Mouse (Mus musculus): ENCODE measurements at regions not wholly inside any gene's neighbourhood (a gene's known extent, or its start where the extent isn't known, plus 50 kb on each side); places are given as distances from the start of the nearest gene placed in this dataset.

GRCm38 (mm10) chr9:93947053-93947452 is 590.8 kb downstream of the 1190002N15Rik start:
- DNase-seq, result no peak

DNA sequence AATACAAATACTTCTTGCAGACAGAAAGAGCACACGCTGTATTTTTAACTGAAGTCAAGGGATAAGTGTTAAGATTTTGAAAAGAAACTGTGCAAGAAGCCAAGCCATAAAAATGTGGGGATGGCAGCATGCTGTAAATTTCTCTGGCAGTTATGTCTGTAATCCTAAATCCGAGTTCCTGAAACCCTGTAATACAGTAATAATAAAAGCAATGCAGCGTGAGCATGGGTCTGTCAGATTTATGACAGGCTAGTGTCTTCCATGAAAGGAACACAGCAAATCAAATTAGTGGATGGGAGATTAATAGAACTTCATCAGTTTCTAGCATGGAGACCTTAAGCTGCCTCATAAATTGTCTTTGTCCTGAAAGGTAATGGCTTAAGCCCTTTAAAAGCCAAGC is 597.7 kb downstream of the 1190002N15Rik start:
- no peak for DNase-seq

- no peak for DNase-seq
Observed at GRCm38 (mm10) chr9:93930684-93931083, 607.2 kb downstream of the 1190002N15Rik start.

GRCm38 (mm10) chr9:93889256-93889655 is 648.6 kb downstream of the 1190002N15Rik start:
- DNase-seq, result peak in 1 of 2 experiments; percentile 4

GRCm38 (mm10) chr9:93880112-93880511 is 657.8 kb downstream of the 1190002N15Rik start:
- no peak for DNase-seq

DNA sequence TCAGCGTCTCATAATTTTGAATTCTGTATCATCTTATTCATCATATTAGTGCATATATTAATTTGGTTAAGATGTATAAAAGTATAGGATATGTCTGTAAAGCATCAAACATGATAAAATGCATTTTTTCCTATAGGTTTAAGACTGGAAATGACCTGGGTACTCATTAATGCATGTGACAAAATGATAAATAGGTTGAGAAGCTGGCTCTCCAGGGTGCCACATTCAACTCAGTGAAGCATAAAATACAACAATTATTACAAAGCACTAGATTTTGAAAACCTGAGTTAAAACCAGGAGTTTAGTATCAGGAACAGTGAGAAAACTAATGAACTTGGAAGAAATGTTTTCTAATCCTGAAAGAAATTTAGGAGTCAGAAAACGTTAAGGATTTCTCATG is 658.3 kb downstream of the 1190002N15Rik start:
- no peak for DNase-seq

GRCm38 (mm10) chr9:93870778-93871177 is 667.1 kb downstream of the 1190002N15Rik start:
- DNase-seq, result no peak

DNA sequence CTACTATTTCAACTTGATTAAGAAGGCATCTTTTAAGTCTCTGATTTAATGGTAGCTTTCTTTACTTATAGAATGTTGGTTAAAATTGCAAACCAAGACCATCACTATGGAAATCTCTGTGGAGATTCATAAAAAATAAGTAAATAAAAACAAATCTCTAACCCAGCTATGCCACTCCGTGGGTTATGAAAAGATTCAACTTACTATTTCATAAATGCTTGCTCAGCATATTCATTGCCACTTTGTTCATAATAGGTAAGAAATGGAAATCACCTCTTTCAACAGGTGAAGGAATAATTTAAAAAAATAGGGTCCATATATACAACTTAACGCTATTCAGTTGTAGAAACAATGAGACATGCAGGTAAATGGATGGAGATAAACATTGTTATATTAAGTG is 679.9 kb downstream of the 1190002N15Rik start:
- no peak for DNase-seq

DNA sequence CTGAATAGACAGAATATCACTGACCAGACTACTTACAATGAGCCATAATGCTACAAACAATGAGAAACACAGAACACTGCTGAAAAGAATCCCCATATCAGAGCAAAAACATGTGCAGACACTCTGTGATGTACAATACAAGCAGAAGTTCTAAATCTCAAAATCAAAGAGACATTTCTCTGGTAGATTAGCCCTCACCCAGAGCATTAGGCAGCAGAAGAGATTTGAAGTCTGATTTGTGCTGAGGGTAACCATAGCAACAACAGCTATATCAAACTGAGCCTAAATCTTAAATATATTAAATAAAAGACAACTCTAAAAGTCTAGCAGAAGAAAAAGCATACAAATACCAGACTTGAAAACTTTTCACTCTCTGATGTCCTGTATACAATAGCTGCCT is 691.5 kb downstream of the 1190002N15Rik start:
- no peak for DNase-seq

- DNase-seq, result no peak
Observed at GRCm38 (mm10) chr9:93843869-93844268, 694.0 kb downstream of the 1190002N15Rik start.

Data from cerebellum, adult 18-20 months (tissue).